Mouse (Mus musculus) MEL (cell line): ENCODE data around the gene Lhx2. TPM values are rescaled to one million over a fixed set of nuclear protein-coding genes. Genes with fewer than 3 reads are reported as not detected.

ENCODE experiments used
- DNase-seq: peaks from one replicate; pipeline ENCODE4 v3.0.0; 2011; ENCODE audit warnings: low read depth, low spot score
- H3K27ac ChIP-seq: 2 replicates; pipeline ENCODE4 v1.5.1; 2012; ENCODE audit warnings: low read depth, mild to moderate bottlenecking, control low read depth, low read length, moderate library complexity; ENCODE audit not compliant: control insufficient read depth
- H3K27me3 ChIP-seq, 2 experiments: fragments of 150-350 bp in 1 of 2; sonication (generic) in 1 of 2; 2 replicates each; pipeline ENCODE4 v1.6.1; 2012; ENCODE audit warnings: low read length in 2 of 2, mild to moderate bottlenecking in 2 of 2, improper control_type of control experiment in 1 of 2, moderate library complexity in 1 of 2; ENCODE audit not compliant: insufficient read depth in 2 of 2, control insufficient read depth in 1 of 2
- H3K36me3 ChIP-seq, 2 experiments: 2 replicates each; pipeline ENCODE4 v1.6.1; 2012 to 2014; ENCODE audit warnings: low read length in 2 of 2, improper control_type of control experiment in 1 of 2, inconsistent platforms in 1 of 2, mild to moderate bottlenecking in 1 of 2; ENCODE audit not compliant: insufficient read depth in 2 of 2, control insufficient read depth in 1 of 2
- H3K4me1 ChIP-seq, 2 experiments: fragments of 150-350 bp in 1 of 2; sonication (generic) in 1 of 2; 2 replicates each; pipeline ENCODE4 v1.6.1; 2012; ENCODE audit warnings: low read length in 2 of 2, improper control_type of control experiment in 1 of 2, mild to moderate bottlenecking in 1 of 2; ENCODE audit not compliant: insufficient read depth in 2 of 2, control insufficient read depth in 1 of 2
- H3K4me3 ChIP-seq, 2 experiments: fragments of 150-350 bp in 1 of 2; sonication (generic) in 1 of 2; 2 replicates each; pipeline ENCODE4 v1.5.1; 2012; ENCODE audit warnings: low read depth in 2 of 2, low read length in 2 of 2, mild to moderate bottlenecking in 2 of 2, moderate library complexity in 2 of 2, control low read depth in 1 of 2, improper control_type of control experiment in 1 of 2; ENCODE audit not compliant: control insufficient read depth in 1 of 2, insufficient read depth in 1 of 2
- H3K79me2 ChIP-seq: 2 replicates; pipeline ENCODE4 v1.6.1; 2012; ENCODE audit warnings: mild to moderate bottlenecking, low read length, moderate library complexity; ENCODE audit not compliant: control insufficient read depth, poor library complexity, insufficient read depth
- H3K9ac ChIP-seq: 2 replicates; pipeline ENCODE4 v1.6.1; 2012; ENCODE audit warnings: low read depth, mild to moderate bottlenecking, control low read depth, low read length, moderate library complexity; ENCODE audit not compliant: control insufficient read depth, poor library complexity, severe bottlenecking
- H3K9me3 ChIP-seq: fragments of 150-350 bp; sonication (generic); replicated peaks from 2 replicates; pipeline ENCODE4 v1.6.1; 2012; ENCODE audit warnings: mild to moderate bottlenecking, low read length, improper control_type of control experiment, moderate library complexity; ENCODE audit not compliant: insufficient read depth
- BHLHE40 ChIP-seq: IDR thresholded peaks from 2 replicates; pipeline ENCODE4 v1.6.1; 2012; ENCODE audit warnings: low read depth, mild to moderate bottlenecking, inconsistent platforms, low read length, improper control_type of control experiment, borderline replicate concordance
- CHD1 ChIP-seq: IDR thresholded peaks from 2 replicates; pipeline ENCODE4 v1.6.1; 2012; ENCODE audit warnings: low read depth, mild to moderate bottlenecking, inconsistent platforms, low read length, improper control_type of control experiment
- CHD2 ChIP-seq: IDR thresholded peaks from 2 replicates; pipeline ENCODE4 v1.6.1; 2011; ENCODE audit warnings: low read length, improper control_type of control experiment
- CTCF ChIP-seq, 3 experiments: IDR thresholded peaks in 2 of 3; conservative IDR thresholded peaks in 1 of 3; 2 replicates each; pipeline ENCODE4 v1.5.1; 2011 to 2012; ENCODE audit warnings: low read length in 3 of 3, low read depth in 2 of 3, mild to moderate bottlenecking in 2 of 3, improper control_type of control experiment in 1 of 3, inconsistent platforms in 1 of 3, mixed read lengths in 1 of 3, moderate library complexity in 1 of 3; ENCODE audit not compliant: control insufficient read depth in 1 of 3, insufficient read depth in 1 of 3, poor library complexity in 1 of 3, severe bottlenecking in 1 of 3
- E2F4 ChIP-seq: IDR thresholded peaks from 2 replicates; pipeline ENCODE4 v1.6.1; 2011; ENCODE audit warnings: low read depth, low read length, improper control_type of control experiment, borderline replicate concordance
- EP300 ChIP-seq, 2 experiments: IDR thresholded peaks; 2 replicates each; pipeline ENCODE4 v1.6.1; 2011; ENCODE audit warnings: improper control_type of control experiment in 2 of 2, low read length in 2 of 2, low read depth in 1 of 2, mild to moderate bottlenecking in 1 of 2
- ETS1 ChIP-seq: IDR thresholded peaks from 2 replicates; pipeline ENCODE4 v1.6.1; 2012; ENCODE audit warnings: low read depth, mild to moderate bottlenecking, inconsistent platforms, low read length, improper control_type of control experiment, moderate library complexity
- GABPA ChIP-seq: IDR thresholded peaks from 2 replicates; pipeline ENCODE4 v1.6.1; 2012; ENCODE audit warnings: low read depth, mild to moderate bottlenecking, inconsistent platforms, low read length, improper control_type of control experiment, moderate library complexity
- HCFC1 ChIP-seq: IDR thresholded peaks from 2 replicates; pipeline ENCODE4 v1.6.1; 2012; ENCODE audit warnings: low read depth, mild to moderate bottlenecking, inconsistent platforms, low read length, improper control_type of control experiment, moderate library complexity
- MAX ChIP-seq: IDR thresholded peaks from 2 replicates; pipeline ENCODE4 v1.6.1; 2011; ENCODE audit warnings: low read length, improper control_type of control experiment
- MXI1 ChIP-seq: IDR thresholded peaks from 2 replicates; pipeline ENCODE4 v1.6.1; 2011; ENCODE audit warnings: mild to moderate bottlenecking, low read depth, low read length, improper control_type of control experiment
- MYB ChIP-seq: IDR thresholded peaks from 2 replicates; pipeline ENCODE4 v1.6.1; 2011; ENCODE audit warnings: mild to moderate bottlenecking, low read depth, low read length, improper control_type of control experiment
- NELFE ChIP-seq: IDR thresholded peaks from 2 replicates; pipeline ENCODE4 v1.6.1; 2011; ENCODE audit warnings: low read depth, low read length, improper control_type of control experiment
- POLR2A ChIP-seq, 2 experiments: IDR thresholded peaks; 2 replicates each; pipeline ENCODE4 v1.6.1; 2011 to 2012; ENCODE audit warnings: low read length in 2 of 2, mild to moderate bottlenecking in 2 of 2, control low read depth in 1 of 2, improper control_type of control experiment in 1 of 2, low read depth in 1 of 2, moderate library complexity in 1 of 2; ENCODE audit not compliant: control insufficient read depth in 1 of 2, insufficient read depth in 1 of 2, poor library complexity in 1 of 2
- POLR2AphosphoS2 ChIP-seq: IDR thresholded peaks from 2 replicates; pipeline ENCODE4 v1.6.1; 2011; ENCODE audit warnings: low read length, improper control_type of control experiment
- POLR2AphosphoS5 ChIP-seq: IDR thresholded peaks from 2 replicates; pipeline ENCODE4 v1.6.1; 2012; ENCODE audit warnings: low read depth, borderline replicate concordance, mild to moderate bottlenecking, inconsistent platforms, low read length, moderate library complexity, mixed read lengths
- SIN3A ChIP-seq: IDR thresholded peaks from 2 replicates; pipeline ENCODE4 v1.6.1; 2012; ENCODE audit warnings: low read length, improper control_type of control experiment, inconsistent platforms
- SMC3 ChIP-seq: IDR thresholded peaks from 2 replicates; pipeline ENCODE4 v1.6.1; 2011; ENCODE audit warnings: low read depth, low read length, improper control_type of control experiment
- TBP ChIP-seq: IDR thresholded peaks from 2 replicates; pipeline ENCODE4 v1.8.0; 2011; ENCODE audit warnings: low read depth, low read length, improper control_type of control experiment
- USF1 ChIP-seq: IDR thresholded peaks from 2 replicates; pipeline ENCODE4 v1.6.1; 2014; ENCODE audit warnings: low read depth, mild to moderate bottlenecking, inconsistent platforms, low read length, improper control_type of control experiment, moderate library complexity
- USF2 ChIP-seq, 2 experiments: IDR thresholded peaks; 2 replicates each; pipeline ENCODE4 v1.6.1; 2011 to 2012; ENCODE audit warnings: improper control_type of control experiment in 2 of 2, low read length in 2 of 2, borderline replicate concordance in 1 of 2, inconsistent platforms in 1 of 2, low read depth in 1 of 2, mild to moderate bottlenecking in 1 of 2; ENCODE audit not compliant: insufficient read depth in 1 of 2
- ZC3H11A ChIP-seq: IDR thresholded peaks from 2 replicates; pipeline ENCODE4 v1.6.1; 2012; ENCODE audit warnings: low read depth, mild to moderate bottlenecking, inconsistent platforms, low read length, improper control_type of control experiment
- ZNF384 ChIP-seq: IDR thresholded peaks from 2 replicates; pipeline ENCODE4 v1.6.1; 2012; ENCODE audit warnings: low read depth, mild to moderate bottlenecking, inconsistent platforms, low read length, improper control_type of control experiment
- polyA plus RNA-seq, 2 experiments: library from polyadenylated mRNA; stranded (reverse) in 1 of 2; unstranded in 1 of 2; fragments of >175 nt in 1 of 2; fragments of >200 nt in 1 of 2; gene quantifications; 2 replicates each; pipeline versions ENCODE4 v1.2.1 to v1.2.4; 2012; ENCODE audit warnings: low replicate concordance in 2 of 2, low read depth in 1 of 2; ENCODE audit not compliant: insufficient read length in 2 of 2, insufficient read depth in 1 of 2, missing spikeins in 1 of 2
- total RNA-seq: library from RNA; depleted of rRNA; stranded (reverse); fragments of 300-350 nt; gene quantifications from 2 replicates; pipeline ENCODE4 v1.2.3, GENCODE M21; 2012

The Lhx2 gene
- total and polyA plus RNA-seq, 3 experiments: 0.12 TPM; not detected in 2

GRCm38 (mm10) chr2:38353008-38353379 is 13.9 kb downstream of the Lhx2 start:
- no peak for DNase-seq
- H3K79me2 ChIP-seq: no peaks in the 10 kb centered on the region
- H3K9ac ChIP-seq: no peak overlapping the region
- TF ChIP-seq ZNF384 (no peak), CHD2 (no peak), SIN3A (no peak), MAX (no peak), E2F4 (no peak), GABPA (no peak), POLR2AphosphoS5 (no peak), ZC3H11A (no peak), USF1 (no peak), EP300 (IDR thresholded peaks at IDR 0.05; ENCODE audit: low read depth in 1 of 2, low read length in 2 of 2) (no peak), BHLHE40 (no peak), NELFE (no peak)
- no peak overlapping the region for H3K27ac ChIP-seq
- H3K36me3 ChIP-seq: no peaks in the 10 kb centered on the region
- no peaks in the 10 kb centered on the region for H3K4me1 ChIP-seq
- no peaks in the 10 kb centered on the region; a peak in 1 of 4 replicates for H3K27me3 ChIP-seq
- no peak overlapping the region for H3K4me3 ChIP-seq
- H3K9me3 ChIP-seq: no peaks in the 10 kb centered on the region

- Histone ChIP-seq H3K27ac (no peak overlapping the region), H3K4me1 (no peaks in the 10 kb centered on the region), H3K4me3 (no peak overlapping the region), H3K79me2 (no peaks in the 10 kb centered on the region), H3K27me3 (no peaks in the 10 kb centered on the region; a peak in 1 of 4 replicates)
- TF ChIP-seq MAX: no peak
- no peak for TF ChIP-seq MYB
- TF ChIP-seq CTCF (IDR thresholded peaks at IDR 0.05 in 2 of 3, conservative IDR thresholded peaks at IDR 0.05 in 1 of 3; ENCODE audit: control insufficient read depth in 1 of 3, insufficient read depth in 1 of 3, low read depth in 2 of 3, low read length in 3 of 3, poor library complexity in 1 of 3, severe bottlenecking in 1 of 3): no peak
- TF ChIP-seq EP300 (IDR thresholded peaks at IDR 0.05; ENCODE audit: low read depth in 1 of 2, low read length in 2 of 2): no peak
- TF ChIP-seq MXI1: no peak
- TF ChIP-seq GABPA: no peak
- no peak for TF ChIP-seq USF2 (IDR thresholded peaks at IDR 0.05; ENCODE audit: borderline replicate concordance in 1 of 2, insufficient read depth in 1 of 2, low read depth in 1 of 2, low read length in 2 of 2)
- TF ChIP-seq BHLHE40: no peak
- TF ChIP-seq CHD1: no peak
- TF ChIP-seq POLR2A (IDR thresholded peaks at IDR 0.05; ENCODE audit: control insufficient read depth in 1 of 2, insufficient read depth in 1 of 2, low read depth in 1 of 2, low read length in 2 of 2, poor library complexity in 1 of 2): no peak
- TF ChIP-seq ETS1: no peak
- TF ChIP-seq SMC3: no peak
- TF ChIP-seq NELFE: no peak
- no peak for TF ChIP-seq ZNF384
- no peak for TF ChIP-seq HCFC1
- no peak for TF ChIP-seq POLR2AphosphoS2
- no peak for TF ChIP-seq ZC3H11A
- no peak for TF ChIP-seq USF1
- no peak for TF ChIP-seq TBP
- TF ChIP-seq, all 39 proteins: peak for 0
- DNase-seq: no peak
- no peaks in the 10 kb centered on the region for H3K36me3 ChIP-seq
- no peaks in the 10 kb centered on the region for H3K9me3 ChIP-seq
- no peak overlapping the region for H3K9ac ChIP-seq
Measured at GRCm38 (mm10) chr2:38353664-38354063, 14.6 kb downstream of the Lhx2 start.
